Mouse (Mus musculus) heart, adult 2 months (tissue): ENCODE data around the gene Pth.

Experiments
- CTCF ChIP-seq: fragments of 200-600 bp; IDR thresholded peaks from 2 replicates; pipeline ENCODE4 v1.8.1; 2022; ENCODE audit warnings: antibody characterized with exemption, mild to moderate bottlenecking, moderate library complexity
- EP300 ChIP-seq: fragments of 200-500 bp; IDR thresholded peaks from 2 replicates; pipeline ENCODE4 v1.6.1; 2011; ENCODE audit warnings: low read depth, low read length, control low read depth; ENCODE audit not compliant: insufficient read depth
- POLR2A ChIP-seq: fragments of 200-500 bp; IDR thresholded peaks from 2 replicates; pipeline ENCODE4 v1.6.1; 2011; ENCODE audit warnings: mild to moderate bottlenecking, low read depth, low read length, control low read depth; ENCODE audit not compliant: insufficient read depth

DNA sequence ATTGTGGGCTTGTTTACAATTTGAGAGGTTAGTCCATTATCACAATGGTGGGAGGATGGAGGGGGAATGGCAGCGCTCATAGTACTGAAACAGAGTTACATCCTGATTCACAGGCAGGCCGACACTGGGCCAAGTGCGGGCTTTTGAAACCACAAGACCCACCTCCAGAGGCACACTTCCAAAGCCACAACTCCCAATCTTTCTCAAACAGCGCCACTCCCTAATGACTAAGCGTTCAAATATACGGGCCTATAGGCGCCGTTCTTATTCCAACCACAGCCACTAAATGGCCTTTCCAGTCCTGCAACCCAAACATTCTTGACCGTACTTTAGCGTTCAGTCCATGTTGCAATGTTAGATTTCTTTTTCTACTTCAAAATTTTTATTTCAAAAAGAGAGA lies 47.9 kb upstream of the Pth start:
- TF ChIP-seq CTCF (no peak), EP300 (no peak), POLR2A (no peak)
